Mouse (Mus musculus): ENCODE data around the gene Ruvbl2. TPM values are rescaled to one million over a fixed set of nuclear protein-coding genes. Genes with fewer than 3 reads are reported as not detected.

The Ruvbl2 gene
- polyA plus RNA-seq, 1 experiment from 2014 or later, result 129 TPM

DNA sequence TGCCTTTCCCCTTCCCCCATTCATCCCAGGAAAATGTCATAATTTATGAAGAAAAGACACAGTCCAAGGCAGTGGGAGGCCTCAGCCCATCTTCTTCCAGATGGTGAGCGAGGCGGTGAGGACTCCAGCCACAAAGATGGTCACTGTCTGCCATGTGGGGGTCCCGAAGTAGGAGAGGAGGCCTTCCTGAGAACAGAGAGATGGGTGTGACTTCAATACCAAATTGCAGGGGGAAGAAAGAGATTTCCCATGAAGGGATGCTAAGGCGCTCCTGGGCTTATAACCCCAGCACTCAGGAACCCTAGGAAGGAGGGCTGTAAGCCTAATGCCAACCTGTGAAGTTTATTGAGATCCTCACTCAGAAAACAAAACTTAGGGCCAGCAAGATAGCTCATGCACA is 23.9 kb upstream of the Ruvbl2 start:
- DNase-seq (ENCODE audit: low spot score), result no peak

DNA sequence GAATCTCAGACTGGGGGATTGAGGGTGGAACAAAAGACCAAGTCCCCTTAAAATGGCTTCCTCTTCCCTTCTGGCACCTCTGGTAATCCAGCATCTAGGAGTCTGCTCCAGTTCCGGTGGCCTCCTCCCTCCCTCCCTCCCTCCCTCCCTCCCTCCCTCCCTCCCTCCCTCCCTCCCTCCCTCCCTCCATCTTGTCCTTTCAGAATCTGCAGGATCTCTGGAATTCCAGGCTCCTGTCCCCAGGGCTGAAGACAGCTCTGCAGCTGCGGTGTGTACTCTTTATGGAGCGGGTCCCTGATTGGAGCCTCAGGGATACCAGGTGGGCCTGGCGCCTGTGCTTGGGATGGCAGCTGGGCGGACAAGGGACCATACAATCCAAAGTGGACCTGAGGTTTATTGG is 23.4 kb upstream of the Ruvbl2 start:
- DNase-seq (ENCODE audit: low spot score), result no peak

DNA sequence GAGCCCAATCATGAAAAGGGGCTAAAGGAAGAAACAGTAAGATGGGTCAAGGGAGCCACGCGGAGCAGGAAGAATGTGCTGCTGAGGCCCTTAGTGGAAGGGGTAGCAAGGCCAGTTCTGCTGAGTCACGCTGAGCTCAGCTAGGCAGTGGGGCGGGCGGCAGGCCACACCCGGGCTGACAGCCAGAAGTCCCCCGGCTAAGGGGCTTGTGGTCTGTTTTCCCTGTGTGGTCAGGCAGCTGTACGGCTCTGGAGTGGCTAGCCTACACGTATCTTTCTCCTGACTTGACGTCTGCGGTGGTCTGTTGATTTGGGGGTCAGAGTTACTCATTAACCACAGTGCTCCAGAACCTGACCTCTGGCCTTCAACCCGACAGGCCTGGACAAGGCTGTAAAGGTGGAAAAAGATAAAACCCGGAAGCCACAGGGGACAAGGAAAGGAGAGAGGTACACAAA is 23.0 kb upstream of the Ruvbl2 start:
- no peak for DNase-seq (ENCODE audit: low spot score)

DNA sequence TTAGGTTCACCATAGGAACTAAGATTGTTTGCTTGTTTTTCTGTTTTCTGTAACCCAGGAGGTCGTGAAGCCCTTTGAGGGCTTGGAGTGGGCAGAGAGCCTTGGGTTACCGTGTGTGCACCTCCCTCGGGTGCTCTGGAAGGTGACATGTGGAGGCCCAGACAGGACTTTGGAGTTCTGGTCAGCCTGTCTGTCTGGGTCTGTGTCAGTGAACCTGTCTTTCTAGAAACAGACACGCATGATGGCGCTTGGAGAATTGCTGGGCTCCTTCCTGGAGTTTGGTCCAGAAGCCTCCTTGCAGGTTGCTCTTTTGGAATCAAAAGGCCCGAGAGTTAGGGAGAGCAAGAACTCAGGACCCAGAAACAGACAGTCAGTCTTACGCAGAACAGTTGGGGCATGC is 22.5 kb upstream of the Ruvbl2 start:
- no peak for DNase-seq (ENCODE audit: low spot score)

DNA sequence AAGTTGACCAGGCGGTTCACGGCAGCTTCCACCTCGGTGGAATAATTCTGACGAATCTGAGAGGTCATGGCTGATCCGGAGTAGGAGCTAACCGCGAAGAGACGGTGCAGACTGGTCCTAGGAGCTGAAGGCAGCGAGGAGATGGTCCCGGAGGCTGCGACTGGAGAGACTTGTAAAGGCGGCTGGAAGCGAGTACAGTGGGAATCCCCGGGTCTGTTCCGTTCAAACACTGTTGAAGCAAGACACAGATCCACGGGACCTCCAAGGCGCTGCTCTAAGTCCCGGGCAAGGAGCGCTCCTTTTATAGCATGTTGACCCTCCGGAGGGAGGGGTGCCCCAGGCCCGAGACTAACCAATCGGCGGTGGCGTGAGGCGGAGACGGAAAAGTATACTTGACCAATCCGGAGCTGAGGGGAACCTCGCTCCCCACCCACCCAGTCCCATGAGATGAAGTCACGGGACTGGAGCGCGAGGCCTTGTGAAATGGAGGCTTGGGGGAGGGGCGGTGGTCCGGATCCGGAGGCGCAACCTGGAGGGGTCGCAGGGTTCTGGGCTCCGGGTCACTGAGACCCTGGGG is 21.8 kb upstream of the Ruvbl2 start, which contains the start of gene Ftl1:
Gene Ftl1, minus strand, starts transcription at position 321 of the 577 bp plus-strand sequence.
- peak; percentile 99 for DNase-seq (ENCODE audit: low spot score)

DNA sequence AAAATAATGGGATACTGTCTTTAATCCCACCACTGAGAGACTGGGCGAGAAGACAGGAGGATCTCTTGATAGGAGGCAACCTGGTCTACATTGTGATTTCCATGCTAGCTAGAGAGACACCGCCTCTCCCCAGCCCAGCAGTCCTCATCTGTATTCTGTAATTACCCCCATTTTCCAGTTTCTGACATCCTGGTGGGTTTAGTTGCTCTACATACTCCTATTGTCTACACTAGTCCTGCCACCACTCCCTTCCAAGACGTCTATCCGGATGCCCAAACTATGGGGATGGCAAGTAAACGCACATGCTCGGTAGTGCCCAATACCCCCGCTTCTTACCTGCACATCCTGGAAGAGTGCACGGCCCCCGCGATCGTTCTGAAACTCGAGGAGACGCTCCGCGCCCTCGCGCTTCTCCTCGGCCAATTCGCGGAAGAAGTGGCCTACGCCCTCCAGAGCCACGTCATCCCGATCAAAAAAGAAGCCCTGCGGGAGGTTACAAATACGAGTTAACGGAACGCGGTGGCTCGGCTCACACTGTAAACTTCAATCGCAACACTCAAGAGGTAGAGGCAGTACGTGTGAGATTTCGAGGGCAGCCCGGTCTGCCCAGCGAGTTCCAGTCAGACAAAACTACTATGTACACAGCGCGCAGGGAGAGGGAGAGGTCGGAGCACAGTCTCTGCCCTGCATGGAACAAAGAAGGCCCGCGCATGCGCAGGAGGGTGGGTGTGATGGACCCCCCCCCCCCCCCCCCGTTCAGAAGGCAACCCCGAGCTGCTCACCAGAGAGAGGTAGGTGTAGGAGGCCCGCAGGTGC is 21.1 kb upstream of the Ruvbl2 start:
- peak; percentile 89 for DNase-seq (ENCODE audit: low spot score)

DNA sequence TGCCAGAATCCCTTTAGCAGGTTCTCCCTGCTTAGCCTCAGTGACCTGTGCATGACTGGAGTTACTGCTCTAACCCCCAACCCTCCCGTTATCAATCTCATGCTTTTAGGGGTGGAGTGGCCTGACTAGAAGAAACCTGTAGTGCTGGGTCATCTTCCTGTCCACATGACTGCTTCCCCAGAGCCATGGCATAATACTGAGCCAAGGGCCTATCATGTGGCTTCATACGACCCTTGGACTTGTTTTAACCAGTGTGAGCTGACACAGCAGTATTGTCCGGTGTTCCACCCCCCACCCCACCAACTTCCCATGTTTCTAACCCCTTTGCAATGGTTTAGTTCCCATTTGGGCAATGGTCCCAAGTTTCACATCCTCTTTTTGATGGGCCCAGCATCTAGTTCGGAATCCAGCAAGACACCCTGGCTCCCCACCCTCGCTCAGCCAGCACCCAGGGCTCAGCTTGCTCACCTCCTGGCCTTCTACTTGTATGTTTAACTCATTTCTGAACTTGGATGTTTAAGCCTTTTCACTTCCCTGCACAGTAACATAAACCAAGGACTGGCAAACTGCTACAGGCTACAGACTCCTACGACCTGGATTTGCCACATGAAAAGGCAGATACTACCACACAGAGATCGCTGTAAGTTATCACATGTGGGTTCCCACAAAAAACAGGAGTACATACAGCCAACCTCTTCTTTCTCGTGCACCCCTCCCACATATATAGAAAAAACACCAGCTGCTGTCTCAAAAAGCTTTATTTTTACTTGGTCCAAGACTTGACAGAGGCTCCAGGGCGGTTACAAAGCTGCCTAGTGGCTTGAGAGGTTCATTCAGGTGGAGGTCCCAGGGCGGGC is 19.5 kb upstream of the Ruvbl2 start:
- DNase-seq (ENCODE audit: low spot score), result no peak

DNA sequence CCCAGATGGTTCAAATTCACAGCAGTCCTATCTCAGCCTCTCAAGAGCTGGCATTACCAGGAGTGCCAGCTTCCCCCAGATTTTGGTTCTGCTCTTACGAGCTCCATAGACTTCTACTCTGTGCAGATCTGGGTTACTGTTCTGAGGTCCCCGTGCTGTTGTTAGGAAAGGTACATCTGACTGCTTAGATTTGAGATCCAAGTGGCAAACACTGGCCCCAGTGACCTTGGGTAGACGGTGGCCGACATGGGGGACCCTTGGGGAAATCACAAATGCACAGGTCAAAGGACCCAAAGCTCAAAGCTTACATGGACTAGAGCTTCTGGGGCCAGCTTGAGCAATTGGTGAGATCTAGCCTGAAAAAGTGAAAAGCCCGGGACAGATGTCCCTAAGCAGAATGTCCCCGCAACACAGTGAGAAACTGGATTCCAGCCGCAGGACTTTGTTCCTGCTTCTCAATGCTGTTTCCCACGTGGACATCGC is 18.9 kb upstream of the Ruvbl2 start:
- DNase-seq (ENCODE audit: low spot score), result no peak

DNA sequence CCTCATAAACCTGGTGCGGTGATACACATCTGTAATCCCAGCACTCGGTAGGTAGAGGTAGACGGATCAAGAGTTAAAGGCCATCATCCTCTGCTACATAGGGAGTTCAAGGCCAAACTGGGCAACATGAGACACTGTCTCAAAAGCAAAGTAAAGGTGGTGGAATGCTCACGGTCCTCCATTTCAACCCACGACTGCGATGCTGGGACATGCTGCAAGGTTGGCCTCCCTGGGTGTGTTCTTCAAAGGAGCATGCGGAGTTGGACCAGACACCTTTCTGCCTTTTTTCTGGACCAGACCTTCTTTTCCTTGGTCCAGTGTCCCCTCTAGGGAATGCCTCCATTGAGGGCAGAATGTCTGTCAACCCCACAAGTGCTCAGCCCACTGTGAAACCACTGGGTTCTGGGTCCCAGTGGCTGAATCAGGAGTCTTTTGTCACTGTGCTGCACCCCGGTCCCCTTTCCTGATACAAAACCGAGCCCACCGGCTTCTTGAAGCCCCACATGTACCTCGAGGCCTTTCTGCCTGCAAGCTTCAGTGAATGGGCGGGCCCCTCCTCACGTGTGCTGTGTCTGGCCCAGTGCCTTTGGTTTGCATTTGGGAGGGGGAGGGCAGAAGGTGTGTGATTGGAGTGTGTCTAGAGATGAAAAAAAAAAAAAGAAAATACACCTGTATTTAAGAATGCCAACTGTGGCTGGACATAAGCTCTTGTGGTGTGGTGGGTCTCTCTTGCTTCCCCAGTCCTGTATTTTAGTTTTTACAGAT is 18.2 kb upstream of the Ruvbl2 start:
- DNase-seq (ENCODE audit: low spot score), result no peak

DNA sequence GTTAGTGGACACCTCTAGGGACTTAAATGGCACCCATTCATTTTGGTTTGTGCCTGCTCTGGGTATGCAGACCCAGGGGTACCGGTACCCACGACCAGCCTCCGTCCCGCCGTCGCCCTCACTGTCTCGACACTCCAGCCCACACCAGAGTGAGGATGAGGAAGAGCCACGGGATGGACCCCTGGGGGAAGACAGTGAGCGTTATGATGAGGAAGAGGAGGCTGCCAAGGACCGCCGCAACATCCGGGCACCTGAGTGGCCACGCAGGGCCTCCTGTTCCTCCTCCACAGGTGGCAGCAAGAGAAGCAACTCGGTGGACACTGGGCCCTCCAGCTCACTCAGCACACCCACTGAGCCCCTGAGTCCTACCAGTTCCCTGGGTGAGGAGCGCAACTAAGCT is 17.1 kb upstream of the Ruvbl2 start:
- no peak for DNase-seq (ENCODE audit: low spot score)

DNA sequence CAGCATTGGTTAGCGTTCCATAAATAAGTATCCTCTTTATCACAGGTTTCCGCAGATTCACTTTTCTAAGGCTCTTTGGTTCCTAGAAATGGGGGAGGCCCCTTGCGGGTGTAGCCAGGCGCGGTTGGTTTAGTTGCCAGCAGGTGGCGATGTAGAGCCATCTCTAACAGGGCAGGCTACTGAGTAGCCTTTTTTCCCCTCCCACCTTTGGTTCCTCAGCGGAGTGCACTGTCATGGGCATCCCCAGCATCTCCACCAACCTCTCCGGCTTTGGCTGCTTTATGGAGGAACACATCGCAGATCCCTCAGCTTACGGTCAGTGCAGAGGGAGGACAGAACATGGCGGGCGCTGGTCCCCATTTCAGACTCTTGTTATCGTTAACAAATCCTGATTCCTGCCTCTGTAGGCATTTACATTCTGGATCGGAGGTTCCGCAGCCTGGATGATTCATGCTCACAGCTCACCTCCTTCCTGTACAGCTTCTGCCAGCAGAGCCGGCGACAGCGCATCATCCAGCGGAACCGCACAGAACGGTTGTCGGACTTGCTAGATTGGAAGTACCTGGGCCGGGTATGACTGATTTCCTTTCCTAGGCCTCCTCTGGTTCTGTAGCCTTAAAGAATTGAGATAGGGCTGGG is 13.6 kb upstream of the Ruvbl2 start:
- DNase-seq (ENCODE audit: low spot score), result peak; percentile 83

DNA sequence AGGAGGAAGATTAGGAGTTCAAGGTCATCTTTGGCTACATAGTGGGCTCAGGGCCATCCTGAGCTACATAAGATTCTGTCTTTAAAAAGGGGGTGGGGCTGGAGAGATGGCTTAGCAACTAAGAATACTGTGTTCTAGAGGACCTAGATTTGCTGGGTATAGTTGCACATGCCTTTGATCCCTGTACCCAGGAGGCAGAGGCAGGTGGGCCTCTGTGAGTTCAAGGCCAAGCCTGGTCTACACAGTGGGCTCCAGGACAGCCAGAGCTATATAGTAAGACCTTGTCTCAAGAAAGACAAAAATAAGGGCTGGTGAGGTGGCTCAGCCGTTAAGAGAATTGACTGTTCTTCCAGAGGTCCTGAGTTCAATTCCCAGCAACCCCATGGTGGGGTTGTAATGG is 12.1 kb upstream of the Ruvbl2 start:
- DNase-seq (ENCODE audit: low spot score), result no peak

DNA sequence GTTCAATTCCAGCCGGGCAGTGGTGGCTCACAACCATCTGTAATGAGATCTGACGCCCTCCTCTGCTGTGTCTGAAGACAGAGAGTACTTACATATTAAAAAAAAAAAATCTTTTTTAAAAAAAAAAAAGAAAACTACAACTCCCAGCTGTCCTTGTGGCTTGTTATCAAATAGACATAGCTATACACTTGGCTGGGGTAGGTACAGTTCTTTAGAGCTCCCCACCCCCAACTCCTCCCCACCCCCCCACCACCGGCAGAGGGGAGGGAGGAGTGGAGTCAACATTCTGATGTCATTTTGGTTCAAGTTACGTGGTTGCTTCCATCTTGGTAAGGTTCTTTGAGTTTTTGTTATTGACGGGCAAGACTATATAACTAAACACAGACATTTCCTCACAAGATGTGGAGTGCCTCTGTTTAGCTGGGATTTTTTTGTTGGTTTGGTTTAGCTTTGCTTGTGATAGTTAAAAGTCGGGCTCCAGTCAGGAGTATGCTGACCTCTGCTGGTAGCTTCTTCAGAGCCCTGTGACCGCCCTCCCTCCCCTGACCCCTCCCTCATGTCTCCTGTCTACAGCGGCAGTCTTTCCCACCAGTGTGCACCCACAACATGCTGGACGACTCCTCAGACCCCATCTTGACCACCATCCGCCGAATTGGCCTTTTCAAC is 9.6 kb upstream of the Ruvbl2 start:
- DNase-seq (ENCODE audit: low spot score), result peak; percentile 33

DNA sequence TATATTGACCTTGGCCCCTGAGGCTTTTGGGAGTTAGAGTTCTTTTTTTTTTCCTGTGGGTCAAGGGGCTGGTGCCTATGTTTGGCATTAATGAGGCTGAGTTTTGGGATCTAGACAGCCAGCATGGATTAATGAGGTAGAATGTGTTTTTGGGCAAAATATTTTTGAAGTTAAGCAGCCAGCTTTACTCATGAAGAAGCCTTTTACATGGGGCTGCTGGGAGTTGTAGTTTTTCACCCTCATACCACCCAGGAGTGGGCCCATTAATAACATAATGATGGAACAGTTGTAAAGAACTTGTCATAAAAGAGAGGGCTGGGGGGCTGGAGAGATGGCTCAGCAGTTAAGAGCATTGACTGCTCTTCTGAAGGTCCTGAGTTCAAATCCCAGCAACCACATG is 8.7 kb upstream of the Ruvbl2 start:
- DNase-seq (ENCODE audit: low spot score), result no peak

DNA sequence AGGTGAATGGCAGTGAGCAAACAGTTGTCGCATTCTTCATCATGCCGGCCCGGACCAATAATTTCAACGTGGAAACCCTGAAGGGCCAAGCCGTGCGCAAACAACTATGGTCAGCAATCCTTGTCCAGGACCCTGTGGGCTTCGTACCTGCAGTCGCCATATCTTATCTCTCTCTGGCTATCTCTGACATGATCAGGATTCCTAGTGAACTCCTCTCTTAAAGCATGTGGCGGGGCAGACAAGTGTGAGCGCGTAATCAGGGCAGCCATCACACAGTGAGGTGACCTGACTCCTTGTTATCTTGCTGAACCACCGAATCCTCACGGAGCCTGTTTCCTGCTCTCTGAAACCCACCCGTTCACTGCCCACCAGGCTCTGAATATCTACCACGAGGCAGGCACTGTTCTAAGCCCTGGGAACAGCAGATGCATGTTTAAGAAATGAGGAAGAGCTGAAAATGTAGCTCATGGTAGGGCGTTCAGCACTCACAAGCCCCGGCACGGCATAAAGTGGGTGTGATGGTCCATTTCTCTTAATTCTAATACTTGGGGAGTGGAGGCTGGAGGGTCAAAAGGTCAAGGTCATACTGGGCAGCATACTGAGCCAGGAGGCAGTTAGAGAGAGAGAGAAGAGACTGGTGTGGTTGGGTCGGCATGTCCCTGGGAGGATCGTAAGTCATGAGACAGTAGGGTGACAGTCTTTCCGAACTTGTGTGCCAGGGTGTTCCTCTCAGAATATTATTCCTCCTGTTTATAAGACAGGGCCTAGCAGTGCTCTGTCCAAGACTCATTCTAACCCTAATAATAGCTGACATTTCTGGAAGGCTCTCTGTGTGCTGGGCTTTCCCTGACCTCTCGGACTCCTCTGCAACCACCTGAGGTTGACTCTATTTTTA is 5.9 kb upstream of the Ruvbl2 start:
- no peak for DNase-seq (ENCODE audit: low spot score)

DNA sequence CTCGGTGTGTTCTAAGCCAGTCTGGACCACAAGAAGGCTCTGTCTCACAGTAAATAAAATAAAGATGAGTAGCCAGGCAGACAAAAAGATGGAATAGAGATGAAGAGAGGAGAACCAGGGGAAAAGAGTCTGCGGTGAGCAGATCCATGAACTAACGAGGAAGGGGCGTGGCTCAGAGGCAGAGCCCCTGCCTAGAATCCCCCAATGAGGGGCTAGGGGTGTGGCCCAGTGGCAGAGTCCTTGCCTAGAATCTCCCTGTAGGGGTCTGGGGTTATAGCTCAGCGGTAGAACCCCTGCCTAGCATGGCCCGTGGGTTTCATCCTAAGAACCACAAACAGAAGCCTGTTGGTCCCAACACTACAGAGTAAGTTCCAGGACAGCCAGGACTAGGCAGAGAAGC is 850 bp downstream of the Ruvbl2 start:
- no peak for DNase-seq (ENCODE audit: low spot score)

DNA sequence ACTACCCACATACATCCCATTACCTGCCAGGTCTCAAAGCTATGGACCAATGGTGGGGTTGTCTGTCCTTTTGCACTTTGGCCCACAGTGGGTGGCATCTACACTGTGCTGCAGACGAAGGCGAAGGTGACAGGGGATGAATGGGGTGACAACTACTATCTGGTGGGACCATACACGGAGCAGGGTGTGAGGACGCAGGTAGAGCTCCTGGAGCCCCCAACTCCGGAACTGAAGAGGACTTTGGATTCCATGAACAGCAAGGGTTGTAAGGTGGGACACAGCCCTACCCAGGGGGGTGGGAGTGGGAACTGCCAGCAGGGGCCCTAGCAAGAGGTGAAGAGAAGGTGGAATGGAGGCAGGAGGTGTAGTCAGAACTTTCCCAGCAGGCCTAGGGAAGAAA is 1.5 kb downstream of the Ruvbl2 start:
- no peak for DNase-seq (ENCODE audit: low spot score)

DNA sequence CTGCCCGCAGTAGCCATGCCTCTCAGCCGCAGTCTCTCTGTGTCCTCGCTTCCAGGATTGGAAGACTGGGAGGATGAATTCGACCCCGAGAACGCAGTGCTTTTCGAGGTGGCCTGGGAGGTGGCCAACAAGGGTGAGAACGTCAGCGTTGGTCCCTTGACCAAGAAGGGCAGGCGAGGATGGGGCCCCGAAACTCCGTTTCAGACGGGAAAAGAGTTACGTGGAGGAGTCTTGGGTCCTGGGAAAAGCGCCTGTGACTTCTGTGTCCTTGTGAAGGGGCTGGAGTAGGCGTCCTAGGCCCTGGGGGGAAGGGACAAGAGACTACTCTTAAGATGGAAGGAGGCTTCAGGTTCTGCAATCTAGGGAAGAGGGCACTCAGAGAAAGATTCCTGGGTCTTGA is 2.9 kb downstream of the Ruvbl2 start:
- no peak for DNase-seq (ENCODE audit: low spot score)

Measured in thymus, postnatal 0 days (tissue).